Mouse (Mus musculus) small intestine, adult 2 months (tissue): ENCODE results near the gene Tmem38b. TPM values are rescaled to one million over a fixed set of nuclear protein-coding genes. Genes with fewer than 3 reads are reported as not detected.

Experiments
- H3K27ac ChIP-seq: fragments of 200-500 bp; 2 replicates; pipeline ENCODE4 v1.5.1; 2012; ENCODE audit warnings: low read depth, low read length, control low read depth, inconsistent platforms; ENCODE audit not compliant: insufficient read depth
- H3K27me3 ChIP-seq: fragments of 200-500 bp; 2 replicates; pipeline ENCODE4 v1.6.1; 2012; ENCODE audit warnings: mild to moderate bottlenecking, moderate library complexity, low read length, inconsistent platforms; ENCODE audit not compliant: control insufficient read depth, insufficient read depth
- H3K36me3 ChIP-seq: fragments of 200-500 bp; 2 replicates; pipeline ENCODE4 v1.6.1; 2012; ENCODE audit warnings: mild to moderate bottlenecking, low read length, control low read depth, inconsistent platforms; ENCODE audit not compliant: control insufficient read depth, insufficient read depth
- H3K4me1 ChIP-seq: fragments of 200-500 bp; 2 replicates; pipeline ENCODE4 v1.6.1; 2012; ENCODE audit warnings: low read length, inconsistent platforms, mixed read lengths; ENCODE audit not compliant: control insufficient read depth, insufficient read depth, insufficient read length
- H3K4me3 ChIP-seq: fragments of 200-500 bp; 2 replicates; pipeline ENCODE4 v1.5.1; 2012; ENCODE audit warnings: low read depth, mild to moderate bottlenecking, control low read depth, inconsistent platforms, low read length, moderate library complexity
- CTCF ChIP-seq: fragments of 200-500 bp; IDR thresholded peaks from 2 replicates; pipeline ENCODE4 v1.5.1; 2012; ENCODE audit warnings: low read depth, mild to moderate bottlenecking, control low read depth, inconsistent platforms, low read length, moderate library complexity, mixed read lengths; ENCODE audit not compliant: insufficient replicate concordance, insufficient read length; ENCODE audit errors: extremely low read depth
- POLR2A ChIP-seq: fragments of 200-500 bp; IDR thresholded peaks from 2 replicates; pipeline ENCODE4 v1.6.1; 2012; ENCODE audit warnings: low read depth, mild to moderate bottlenecking, control low read depth, inconsistent platforms, low read length, moderate library complexity
- WGBS: fragments of 180-500 bp; shearing (Covaris S2); methylation state at CpG from one replicate; pipeline ENCODE4 v1.1.7; 2018; 5-methylcytosine and 5-hydroxymethylcytosine counted together
- polyA plus RNA-seq: library from polyadenylated mRNA; depleted of rRNA; stranded (reverse); fragments of >200 nt; gene quantifications from 2 replicates; pipeline ENCODE4 v1.2.3, GENCODE M21; 2012

Tmem38b gene
- polyA plus RNA-seq, 1 experiment, result 0.71 TPM

DNA sequence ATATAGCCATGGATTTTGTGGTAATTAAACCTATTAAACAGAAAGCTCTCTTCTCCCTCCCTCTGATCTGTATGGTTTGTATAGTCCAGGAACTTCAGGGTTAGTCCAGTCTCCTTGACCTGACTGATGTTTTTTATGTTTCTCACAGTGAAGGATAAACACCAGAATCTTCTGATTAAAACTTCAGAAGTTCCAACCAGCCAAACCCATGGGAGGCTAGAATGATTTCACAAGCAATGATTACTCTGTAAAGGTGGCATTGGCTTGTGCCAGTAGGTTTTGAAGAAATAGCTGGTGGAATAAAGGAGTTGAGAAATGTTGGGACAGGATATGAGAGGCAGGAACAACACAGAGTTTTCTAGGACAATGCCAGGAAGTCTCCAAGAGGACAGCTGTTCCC, 40.6 kb downstream of the Tmem38b start:
- TF ChIP-seq CTCF, result no peak
- no peak for TF ChIP-seq POLR2A
- H3K36me3 ChIP-seq, result no peaks in the 10 kb centered on the region
- no peak overlapping the region for H3K4me3 ChIP-seq
- no peak overlapping the region for H3K27ac ChIP-seq
- no peaks in the 10 kb centered on the region for H3K4me1 ChIP-seq
- no peaks in the 10 kb centered on the region for H3K27me3 ChIP-seq

DNA sequence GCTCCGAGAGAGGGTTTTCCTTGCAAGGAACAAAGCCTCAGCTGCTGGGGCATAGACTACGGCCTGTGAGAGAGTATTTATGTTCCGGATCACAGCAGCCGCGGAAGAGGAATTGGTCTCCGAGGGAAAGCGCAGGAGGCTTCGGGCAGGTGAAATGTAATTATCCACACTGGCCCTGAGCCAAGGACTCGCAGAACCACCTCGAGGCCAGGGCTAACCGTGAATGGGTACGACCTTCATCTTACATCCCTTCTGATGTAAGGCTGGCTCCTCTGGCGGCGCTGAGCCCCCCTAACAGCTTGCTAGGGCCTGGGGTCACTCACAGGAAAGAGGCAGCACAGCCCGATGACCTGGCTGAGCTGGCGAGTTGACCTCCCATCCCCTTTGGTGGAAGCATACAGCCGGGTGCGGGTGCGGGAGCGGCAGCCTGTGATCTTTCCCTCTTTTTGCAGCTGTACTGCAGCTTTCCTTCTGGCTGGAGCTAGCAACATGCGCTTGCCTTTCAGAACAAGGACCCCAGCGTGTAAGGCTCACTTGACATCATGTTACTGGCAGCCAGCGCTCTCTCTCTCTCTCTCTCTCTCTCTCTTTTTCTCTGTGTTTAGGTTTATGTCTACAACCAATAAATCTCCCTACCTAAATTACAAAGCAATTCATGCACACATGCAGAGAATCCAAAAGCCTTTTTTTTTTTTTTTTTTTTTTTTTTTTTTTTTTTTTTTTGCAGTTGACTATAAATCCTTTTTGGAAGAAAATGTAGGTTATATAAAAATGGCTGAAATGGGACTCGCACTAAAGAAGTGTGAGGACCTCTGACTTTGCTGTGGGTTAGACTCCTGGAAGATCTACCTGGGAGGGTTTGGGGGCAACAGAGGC, 52.9 kb downstream of the Tmem38b start:
- H3K4me3 ChIP-seq, result peak overlapping the region; percentile 22
- 41% methylated on average over 24 of the region's 24 CpGs for WGBS

GRCm38 (mm10) chr4:53882921-53883682, 57.3 kb downstream of the Tmem38b start:
- Histone ChIP-seq H3K36me3 (no peaks in the 10 kb centered on the region), H3K4me1 (peaks cover 4% of the 10 kb centered on the region; the same call in 1 of the 2 replicates), H3K27me3 (no peaks in the 10 kb centered on the region), H3K4me3 (no peak overlapping the region), H3K27ac (no peak overlapping the region)
- no peak for TF ChIP-seq CTCF
- TF ChIP-seq POLR2A, result no peak
- 75% methylated on average over 17 of the region's 17 CpGs for WGBS

More for the DNA sequence above, 52.9 kb downstream of the Tmem38b start:
- Histone ChIP-seq H3K27me3 (no peaks in the 10 kb centered on the region), H3K27ac (no peak overlapping the region), H3K36me3 (no peaks in the 10 kb centered on the region), H3K4me1 (peaks cover 4% of the 10 kb centered on the region; the same call in 1 of the 2 replicates)
- no peak for TF ChIP-seq CTCF
- TF ChIP-seq POLR2A, result no peak

- 61% methylated on average over 14 of the region's 14 CpGs for WGBS
- Histone ChIP-seq H3K27ac (no peak overlapping the region), H3K4me1 (no peaks in the 10 kb centered on the region), H3K36me3 (no peaks in the 10 kb centered on the region), H3K27me3 (no peaks in the 10 kb centered on the region), H3K4me3 (no peak overlapping the region)
- TF ChIP-seq CTCF (peak; percentile 40; the same call in 1 of the 2 replicates), POLR2A (no peak)
These were observed 58.8 kb downstream of the Tmem38b start for GRCm38 (mm10) chr4:53884351-53885245.

GRCm38 (mm10) chr4:53886342-53887088, 60.7 kb downstream of the Tmem38b start:
- no peak overlapping the region for H3K27ac ChIP-seq
- no peaks in the 10 kb centered on the region for H3K27me3 ChIP-seq
- WGBS, result 38% methylated on average over 22 of the region's 22 CpGs
- no peaks in the 10 kb centered on the region for H3K36me3 ChIP-seq
- TF ChIP-seq CTCF, result no peak
- no peak for TF ChIP-seq POLR2A
- no peak overlapping the region for H3K4me3 ChIP-seq
- H3K4me1 ChIP-seq, result no peaks in the 10 kb centered on the region

DNA sequence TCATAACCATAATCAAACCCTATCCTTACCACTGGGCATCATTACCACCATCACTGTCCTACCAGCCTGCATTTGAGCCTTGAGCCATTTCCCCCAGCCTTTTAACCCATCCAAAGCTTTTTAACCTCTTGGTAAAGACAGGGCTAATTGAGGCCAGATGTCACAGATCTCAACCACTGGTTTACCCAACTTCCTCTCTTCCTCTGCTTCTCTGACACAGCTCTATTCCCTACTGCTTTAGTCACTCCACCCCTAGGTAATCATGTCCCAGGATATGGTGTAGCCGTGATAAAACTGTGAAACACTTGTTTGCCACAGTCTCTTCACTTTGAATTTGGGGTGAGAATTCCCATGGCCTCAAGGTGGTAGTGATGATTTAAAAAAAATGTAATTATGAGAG, 69.5 kb downstream of the Tmem38b start:
- 63% methylated on average over 1 of the region's 1 CpGs for WGBS
- Histone ChIP-seq H3K4me1 (peaks cover 1% of the 10 kb centered on the region; the same call in 1 of the 2 replicates), H3K4me3 (no peak overlapping the region), H3K36me3 (no peaks in the 10 kb centered on the region), H3K27me3 (no peaks in the 10 kb centered on the region), H3K27ac (no peak overlapping the region)
- TF ChIP-seq CTCF (no peak), POLR2A (no peak)
